Mouse (Mus musculus) hematopoietic stem cell, adult 5-6 weeks (primary cell): ENCODE data around the gene Eif5a2. TPM values are rescaled to one million over a fixed set of nuclear protein-coding genes. Genes with fewer than 3 reads are reported as not detected.

Experiments
- total RNA-seq: library from RNA; stranded (forward); fragments of 172-1452, 232-1000 nt; gene quantifications from 2 replicates; pipeline ENCODE4 v1.2.3, GENCODE M21; 2017

Gene Eif5a2
- total RNA-seq, 1 experiment from 2014 or later, result 4.7 TPM

Other genes with a start within 250 kb of the Eif5a2 start
- 0.25 and 0.74 TPM in 2 replicates for gene Slc2a2, start 83.4 kb upstream of the Eif5a2 start, total RNA-seq
- gene Rpl22l1, start 24.2 kb downstream of the Eif5a2 start, total RNA-seq, result 95.1 and 201 TPM in 2 replicates
- not detected in 2 replicates for gene Gm1527, start 111.3 kb downstream of the Eif5a2 start, total RNA-seq